Mouse (Mus musculus) central nervous system, embryonic 11.5 days (tissue): ENCODE data around the gene Clspn. TPM values are rescaled to one million over a fixed set of nuclear protein-coding genes. Genes with fewer than 3 reads are reported as not detected.

Source experiments
- polyA plus RNA-seq: library from polyadenylated mRNA; depleted of rRNA; stranded (reverse); fragments of >200 nt; gene quantifications from 2 replicates; pipeline ENCODE4 v1.2.3, GENCODE M21; 2012; rRNA removed

Clspn gene
- 42.0 and 109 TPM in 2 replicates for polyA plus RNA-seq

DNA sequence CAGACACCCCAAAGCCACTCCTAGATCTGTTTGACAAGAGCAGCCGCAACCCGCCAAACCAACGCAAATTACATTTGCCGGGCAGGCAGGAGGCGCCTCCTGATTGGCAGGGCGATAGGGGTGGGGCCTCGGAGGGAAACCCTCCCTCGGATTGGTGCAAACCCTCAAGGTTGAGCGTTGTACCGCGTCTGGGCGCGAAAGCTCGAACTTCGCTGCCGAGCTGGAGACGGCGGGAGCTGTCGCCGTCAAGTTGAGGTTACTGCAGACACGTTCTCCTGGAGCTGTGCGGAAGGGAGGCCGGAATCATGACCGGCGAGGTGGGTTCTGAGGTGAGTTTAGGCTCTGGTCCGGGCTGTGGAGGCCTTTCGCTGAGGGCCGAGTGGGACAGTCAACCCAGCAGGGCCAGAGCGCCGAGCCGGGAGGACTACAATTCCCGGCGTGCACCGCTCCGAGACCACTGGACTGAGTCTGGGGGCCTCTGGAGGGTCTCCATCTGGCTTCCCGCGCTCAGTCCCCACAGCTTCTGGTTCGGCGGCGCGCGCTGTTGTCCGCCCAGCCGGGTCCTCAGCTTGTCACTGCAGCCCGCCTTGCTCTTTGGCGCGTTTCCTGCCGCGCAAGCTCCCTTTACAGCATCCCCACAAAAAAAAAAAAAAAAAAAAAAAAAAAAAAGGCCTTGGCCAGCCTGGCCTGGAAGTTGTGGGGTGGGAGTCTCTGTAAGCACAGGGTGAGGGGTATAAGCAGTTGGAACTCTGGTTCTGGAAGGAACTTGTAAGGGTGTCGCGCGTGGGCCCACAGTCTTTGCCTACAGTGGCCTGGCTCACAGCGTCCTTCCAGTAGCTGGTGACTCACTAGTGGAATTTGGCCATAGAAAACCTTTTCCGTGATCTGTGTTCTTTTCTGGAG is at the start of gene Clspn:
Gene Clspn (plus strand): TSS at position 127 of the 903 bp plus-strand sequence.

DNA sequence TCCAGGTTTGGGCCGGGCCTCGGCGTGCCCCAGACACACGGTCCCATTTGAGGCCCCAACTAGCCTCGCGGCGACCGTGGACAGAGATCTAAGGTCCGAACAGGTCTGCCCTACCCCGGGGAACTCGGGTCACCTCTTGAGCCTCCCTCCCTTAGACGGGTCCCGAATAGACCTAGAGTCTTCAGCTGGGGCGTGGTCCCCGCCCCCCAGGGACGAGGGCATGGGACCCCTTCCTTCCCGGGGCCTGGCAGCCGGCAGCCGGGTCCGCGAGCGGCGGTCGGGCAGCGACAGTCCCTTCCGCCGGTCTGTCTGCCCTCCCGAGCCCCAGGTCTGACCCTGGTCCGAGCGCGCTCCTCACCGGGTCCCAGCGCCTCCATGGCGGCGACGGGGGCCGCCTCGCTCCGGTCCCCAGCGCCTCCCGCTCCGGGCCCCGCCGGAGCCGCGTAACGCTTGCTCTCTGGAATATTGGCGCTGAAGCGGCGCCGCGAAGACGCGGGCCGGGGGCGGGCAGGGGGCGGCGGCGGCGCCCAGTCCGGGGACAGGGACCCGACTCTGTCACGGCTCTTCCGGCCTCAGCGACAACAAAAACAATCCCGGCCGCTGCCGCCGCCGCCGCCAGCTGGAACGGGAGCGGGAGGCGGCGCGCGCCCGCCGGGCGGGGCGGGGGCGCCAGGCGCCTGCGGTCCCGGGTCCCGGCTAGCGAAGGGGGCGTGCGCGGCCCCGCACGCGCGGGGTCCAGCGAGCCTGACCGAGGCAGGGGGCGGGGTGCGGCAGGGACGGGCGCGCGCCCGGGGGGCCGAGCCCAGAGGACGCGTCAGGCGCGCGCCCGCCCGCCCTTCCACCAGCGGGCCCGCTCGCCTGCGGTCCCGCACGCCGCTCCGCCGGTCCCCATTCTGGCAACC is 23.7 kb upstream of the Clspn start, which contains the start of gene Ago4:
Gene Ago4 (minus strand): TSS at position 646 of the 902 bp plus-strand sequence.

DNA sequence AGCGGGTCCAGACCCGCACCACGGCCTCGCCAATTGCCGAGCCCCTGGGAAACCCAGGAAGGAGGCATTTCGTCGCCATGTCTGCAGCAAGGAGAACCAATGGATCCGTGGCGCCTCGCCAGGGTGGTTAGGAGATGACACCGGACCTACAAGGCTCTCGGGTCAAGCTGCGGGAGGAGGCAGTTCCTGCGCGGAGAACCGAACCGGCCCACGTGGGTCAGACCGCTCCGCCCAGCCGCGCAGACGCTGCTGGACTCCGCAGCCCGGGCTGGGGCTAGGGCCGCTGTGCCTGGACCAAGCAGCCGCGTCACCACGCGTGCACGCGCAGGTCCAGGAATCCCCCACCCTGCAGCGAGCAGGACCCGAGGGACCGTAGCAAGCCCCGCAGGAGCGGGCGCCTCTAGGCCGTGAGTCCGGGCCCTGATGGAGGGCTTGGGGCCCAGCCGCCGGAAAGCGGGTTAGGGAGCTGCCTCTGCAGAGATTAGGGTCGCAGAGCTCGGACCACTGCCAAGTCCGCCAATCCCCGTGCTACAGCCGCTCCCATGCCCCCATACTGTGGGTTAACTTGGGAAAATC is 53.0 kb downstream of the Clspn start, which contains the start of gene 5730409E04Rik:
Gene 5730409E04Rik (plus strand): TSS at position 213 of the 576 bp plus-strand sequence.

Other genes starting within 250 kb of the Clspn start
- 59.1 and 70.0 TPM in 2 replicates for gene Adprhl2, start 235.2 kb upstream of the Clspn start, polyA plus RNA-seq
- 6.9 and 7.2 TPM in 2 replicates for gene Tekt2, start 231.2 kb upstream of the Clspn start, polyA plus RNA-seq
- gene Ago3, start 127.4 kb upstream of the Clspn start, polyA plus RNA-seq, result 6.2 and 6.3 TPM in 2 replicates
- gene Ago1, start 88.4 kb upstream of the Clspn start, polyA plus RNA-seq, result 74.1 and 75.5 TPM in 2 replicates
- 3.8 and 4.2 TPM in 2 replicates for gene Ago4, start 23.5 kb upstream of the Clspn start, polyA plus RNA-seq
- gene 5730409E04Rik, start 52.9 kb downstream of the Clspn start, polyA plus RNA-seq, result 3.2 and 5.5 TPM in 2 replicates
- gene Psmb2, start 120.7 kb downstream of the Clspn start, polyA plus RNA-seq, result 201 and 288 TPM in 2 replicates
- 1.8 and 4.6 TPM in 2 replicates for gene Tfap2e, start 179.3 kb downstream of the Clspn start, polyA plus RNA-seq
- 29.1 and 30.3 TPM in 2 replicates for gene Ncdn, start 196.5 kb downstream of the Clspn start, polyA plus RNA-seq
- 25.6 and 27.6 TPM in 2 replicates for gene AU040320, start 196.6 kb downstream of the Clspn start, polyA plus RNA-seq